In genomic region chr5:24686176-24686575, GRCm38 (mm10) we compare ENCODE assay signal across 8 mouse cellular contexts. TPM values are rescaled to one million over a fixed set of nuclear protein-coding genes. Genes with fewer than 3 reads are reported as not detected.
DNase-seq lines count a peak whose midpoint lies in the region; ATAC-seq and TF ChIP-seq lines count a peak whose summit lies in the region.

No protein-coding gene starts in this region.

- in situ Hi-C loops in CH12.LX (cut with MboI; ENCODE audit: low pct_ligation_motif_present, low pct_unique_long_range_greater_than_20kb, low sequenced_read_pairs), result no loop called here

- no peak for TF ChIP-seq CTCF in CH12.LX (conservative IDR thresholded peaks at IDR 0.05 in 1 of 2, IDR thresholded peaks at IDR 0.05 in 1 of 2; ENCODE audit: low read depth in 2 of 2, low read length in 2 of 2)

- H3K9me3 ChIP-seq in heart, embryonic 12.5 days (replicated peaks), result no peaks in the 10 kb centered on the region
- no peaks in the 10 kb centered on the region for H3K9me3 ChIP-seq in CH12.LX (replicated peaks; ENCODE audit: low read length)
- no peaks in the 10 kb centered on the region for H3K9me3 ChIP-seq in embryonic facial prominence, embryonic 14.5 days (ENCODE audit: control insufficient read depth, low read length)
- no peaks in the 10 kb centered on the region for H3K9me3 ChIP-seq in intestine, embryonic 14.5 days (ENCODE audit: control insufficient read depth, low read length)
- no peaks in the 10 kb centered on the region for H3K9me3 ChIP-seq in midbrain, embryonic 16.5 days (replicated peaks; ENCODE audit: control insufficient read depth, low read length, poor library complexity, severe bottlenecking)

- no peak for ATAC-seq in heart, embryonic 12.5 days (ENCODE audit: insufficient number of reproducible peaks, low FRiP score)
- ATAC-seq in embryonic facial prominence, embryonic 14.5 days (ENCODE audit: low read depth), result no peak
- ATAC-seq in intestine, embryonic 14.5 days (replicated peaks; ENCODE audit: low FRiP score, low TSS enrichment, low read depth), result peak; percentile 4; the same call in 1 of the 2 replicates
- ATAC-seq in midbrain, embryonic 16.5 days, result peak; percentile 7; the same call in 1 of the 2 replicates

- H3K4me1 ChIP-seq in heart, embryonic 12.5 days (replicated peaks), result peaks cover 17% of the 10 kb centered on the region
- H3K4me1 ChIP-seq in CH12.LX (ENCODE audit: control insufficient read depth in 1 of 2, insufficient read depth in 2 of 2), result peaks cover 8 to 12% of the 10 kb centered on the region in 2 experiments
- H3K4me1 ChIP-seq in embryonic facial prominence, embryonic 14.5 days (ENCODE audit: control insufficient read depth, insufficient read depth, low read length), result no peaks in the 10 kb centered on the region
- H3K4me1 ChIP-seq in intestine, embryonic 14.5 days (replicated peaks; ENCODE audit: control insufficient read depth, insufficient read depth, low read length), result peaks cover 10% of the 10 kb centered on the region; the same call in 1 of the 2 replicates
- peaks cover 13% of the 10 kb centered on the region for H3K4me1 ChIP-seq in midbrain, embryonic 16.5 days (ENCODE audit: control insufficient read depth, insufficient read depth, low read length)

- peak overlapping the region; percentile 79 for H3K4me2 ChIP-seq in heart, embryonic 12.5 days
- no peak overlapping the region for H3K4me2 ChIP-seq in CH12.LX (ENCODE audit: insufficient read depth, low read depth, poor library complexity, severe bottlenecking)
- H3K4me2 ChIP-seq in embryonic facial prominence, embryonic 14.5 days (ENCODE audit: low read depth, low read length), result peak overlapping the region; percentile 55
- peak overlapping the region; percentile 60 for H3K4me2 ChIP-seq in intestine, embryonic 14.5 days (ENCODE audit: low read length)
- peak overlapping the region; percentile 82 for H3K4me2 ChIP-seq in midbrain, embryonic 16.5 days (ENCODE audit: low read length)

- under 1% methylated on average over 15 of the region's 15 CpGs for WGBS in heart, embryonic 12.5 days
- under 1% methylated on average over 15 of the region's 15 CpGs for WGBS in embryonic facial prominence, embryonic 14.5 days
- WGBS in intestine, embryonic 14.5 days, result under 1% methylated on average over 15 of the region's 15 CpGs
- WGBS in midbrain, embryonic 16.5 days, result 2% methylated on average over 15 of the region's 15 CpGs

- dilution Hi-C loops in CH12.LX (cut with MboI; ENCODE audit: extremely low pct_ligation_motif_present, extremely low pct_unique_long_range_greater_than_20kb, low sequenced_read_pairs), result no loop called here

- TF ChIP-seq POLR2A in CH12.LX (IDR thresholded peaks at IDR 0.05; ENCODE audit: low read depth, low read length), result no peak

- H3K9ac ChIP-seq in heart, embryonic 12.5 days, result peak overlapping the region; percentile 94
- peak overlapping the region; percentile 91 for H3K9ac ChIP-seq in CH12.LX (ENCODE audit: insufficient read depth, low read depth)
- peak overlapping the region; percentile 91 for H3K9ac ChIP-seq in embryonic facial prominence, embryonic 14.5 days (ENCODE audit: low read depth, low read length)
- H3K9ac ChIP-seq in intestine, embryonic 14.5 days (ENCODE audit: low read length), result peak overlapping the region; percentile 56
- peak overlapping the region; percentile 86 for H3K9ac ChIP-seq in midbrain, embryonic 16.5 days (ENCODE audit: low read depth, low read length)

- TF ChIP-seq RAD21 in CH12.LX (IDR thresholded peaks at IDR 0.05; ENCODE audit: low read depth, low read length), result no peak

- peaks cover 35% of the 10 kb centered on the region for H3K79me2 ChIP-seq in CH12.LX (replicated peaks; ENCODE audit: control insufficient read depth, extremely low read depth, insufficient read depth, poor library complexity, severe bottlenecking)

- intact Hi-C loops in heart, postnatal 25 days (cut with DNase I), result loop anchor here (5.0 kb wide), 1 partner anchor 156 kb away; the partner anchor contains the start of gene Rheb

- peak overlapping the region; percentile 99 for H3K4me3 ChIP-seq in heart, embryonic 12.5 days
- H3K4me3 ChIP-seq in CH12.LX (replicated peaks in 1 of 3; ENCODE audit: low read depth in 2 of 3, low read length in 2 of 3, poor library complexity in 1 of 3), result peak overlapping the region; percentile 67 to 100 (median 98)
- H3K4me3 ChIP-seq in embryonic facial prominence, embryonic 14.5 days (ENCODE audit: low read depth, low read length), result peak overlapping the region; percentile 98
- peak overlapping the region; percentile 76 for H3K4me3 ChIP-seq in intestine, embryonic 14.5 days (ENCODE audit: low read depth, low read length)
- peak overlapping the region; percentile 91 for H3K4me3 ChIP-seq in midbrain, embryonic 16.5 days (ENCODE audit: low read depth, low read length)

- TF ChIP-seq EP300 in CH12.LX (IDR thresholded peaks at IDR 0.05; ENCODE audit: low read length), result no peak; the same call in 1 of the 2 replicates

- DNase-seq in heart, postnatal 25 days (ENCODE audit: low spot score), result no peak
- peak; percentile 79 for DNase-seq in CH12.LX (ENCODE audit: extremely low read depth)
- peak; percentile 51 for DNase-seq in embryonic facial prominence, embryonic 14.5 days (ENCODE audit: low spot score)
- no peak for DNase-seq in intestine, embryonic 14.5 days (ENCODE audit: low spot score)
- no peak for DNase-seq in layer of hippocampus, adult 18-20 months (ENCODE audit: low spot score in 2 of 2)
- DNase-seq in urinary bladder, postnatal 4 days (ENCODE audit: low spot score in 2 of 2), result no peak

- peaks cover 23% of the 10 kb centered on the region for H3K36me3 ChIP-seq in heart, embryonic 12.5 days
- H3K36me3 ChIP-seq in CH12.LX (replicated peaks in 1 of 2; ENCODE audit: control insufficient read depth in 1 of 2, insufficient read depth in 1 of 2, low read length in 1 of 2), result peaks cover 20 to 30% of the 10 kb centered on the region in 2 experiments
- H3K36me3 ChIP-seq in embryonic facial prominence, embryonic 14.5 days (ENCODE audit: control insufficient read depth, insufficient read depth, low read length), result peaks cover 19% of the 10 kb centered on the region
- H3K36me3 ChIP-seq in intestine, embryonic 14.5 days (ENCODE audit: control insufficient read depth, insufficient read depth, low read length), result peaks cover 18% of the 10 kb centered on the region
- peaks cover 12% of the 10 kb centered on the region for H3K36me3 ChIP-seq in midbrain, embryonic 16.5 days (ENCODE audit: control insufficient read depth, insufficient read depth, low read length)

- H3K27me3 ChIP-seq in heart, embryonic 12.5 days (replicated peaks), result no peaks in the 10 kb centered on the region
- no peaks in the 10 kb centered on the region for H3K27me3 ChIP-seq in CH12.LX (replicated peaks)
- H3K27me3 ChIP-seq in embryonic facial prominence, embryonic 14.5 days (replicated peaks; ENCODE audit: control insufficient read depth, insufficient read depth, low read length), result no peaks in the 10 kb centered on the region
- H3K27me3 ChIP-seq in intestine, embryonic 14.5 days (replicated peaks; ENCODE audit: control insufficient read depth, insufficient read depth, low read length), result no peaks in the 10 kb centered on the region
- H3K27me3 ChIP-seq in midbrain, embryonic 16.5 days (ENCODE audit: control insufficient read depth, insufficient read depth, low read depth, low read length), result no peaks in the 10 kb centered on the region

- peak overlapping the region; percentile 97 for H3K27ac ChIP-seq in heart, embryonic 12.5 days (ENCODE audit: poor library complexity, severe bottlenecking)
- H3K27ac ChIP-seq in CH12.LX (ENCODE audit: insufficient read depth, low read depth), result peak overlapping the region; percentile 95
- peak overlapping the region; percentile 94 for H3K27ac ChIP-seq in embryonic facial prominence, embryonic 14.5 days (replicated peaks; ENCODE audit: low read depth, low read length)
- H3K27ac ChIP-seq in intestine, embryonic 14.5 days (ENCODE audit: low read depth), result peak overlapping the region; percentile 68
- peak overlapping the region; percentile 97 for H3K27ac ChIP-seq in midbrain, embryonic 16.5 days (ENCODE audit: low read length)

TF ChIP-seq in CH12.LX, 34 proteins besides CTCF, POLR2A, EP300 and RAD21:
- no peak for TF ChIP-seq ELF1 (IDR thresholded peaks at IDR 0.05; ENCODE audit: low read depth, low read length)
- 0 out of 2 replicates have a peak, but pooled peaks have one; percentile 0 for TF ChIP-seq TCF12 (IDR thresholded peaks at IDR 0.05; ENCODE audit: low read depth, low read length)
- TF ChIP-seq RCOR1 (conservative IDR thresholded peaks at IDR 0.05; ENCODE audit: low read depth, low read length), result 0 out of 2 replicates have a peak, but pooled peaks have one; percentile 12
- TF ChIP-seq SMC3 (IDR thresholded peaks at IDR 0.05; ENCODE audit: low read depth, low read length), result no peak
- TF ChIP-seq ETS1 (conservative IDR thresholded peaks at IDR 0.05; ENCODE audit: low read depth, low read length), result peak; percentile 61
- peak; percentile 73 for TF ChIP-seq IRF4 (IDR thresholded peaks at IDR 0.05; ENCODE audit: low read depth, low read length)
TF ChIP-seq in CH12.LX: peak in this region for 4.

RNA-seq across cellular contexts. Expression of gene Nub1, which starts 0.8 kb away (rescaled TPM):
- 29.5 and 31.9 TPM in 2 replicates for polyA plus RNA-seq in heart, embryonic 12.5 days (2016; fragmentation: Nextera tagmentation; extraction: Ambion mirVana)
- total RNA-seq in heart, postnatal 25 days (2021), result 10 to 100 TPM; 30.0 to 33.6 TPM
- 48.5 and 58.1 TPM in 2 replicates for total RNA-seq in CH12.LX (2012; rRNA removed)
- 66.5 and 69.3 TPM in 2 replicates for total RNA-seq in CH12.LX (2014; rRNA removed)
- polyA plus RNA-seq in CH12.LX (2012; ENCODE audit: insufficient read length, low read depth), result 83.2 and 86.2 TPM in 2 replicates
- 34.8 and 38.1 TPM in 2 replicates for polyA plus RNA-seq in embryonic facial prominence, embryonic 14.5 days (2014; fragmentation: Nextera tagmentation; extraction: Ambion mirVana)
- 34.0 and 36.6 TPM in 2 replicates for polyA plus RNA-seq in intestine, embryonic 14.5 days (2014; fragmentation: Nextera tagmentation; extraction: Ambion mirVana)
- polyA plus RNA-seq in midbrain, embryonic 16.5 days (2015; fragmentation: Nextera tagmentation; extraction: Ambion mirVana), result 48.6 and 49.8 TPM in 2 replicates
- total RNA-seq in layer of hippocampus, adult 18-20 months (2021), result 10 to 100 TPM; 76.0 to 78.0 TPM

RNA-seq across cellular contexts. Expression of gene Wdr86, which starts 44.4 kb away (rescaled TPM):
- 7.9 and 9.3 TPM in 2 replicates for polyA plus RNA-seq in heart, embryonic 12.5 days (2016; fragmentation: Nextera tagmentation; extraction: Ambion mirVana)
- total RNA-seq in heart, postnatal 25 days (2021), result under 1 TPM; 0.44 to 0.59 TPM
- 0.08 TPM in 2 replicates for total RNA-seq in CH12.LX (2012; rRNA removed)
- total RNA-seq in CH12.LX (2014; rRNA removed), result not detected in 2 replicates
- 0.05 and 0.16 TPM in 2 replicates for polyA plus RNA-seq in CH12.LX (2012; ENCODE audit: insufficient read length, low read depth)
- 21.8 and 31.1 TPM in 2 replicates for polyA plus RNA-seq in embryonic facial prominence, embryonic 14.5 days (2014; fragmentation: Nextera tagmentation; extraction: Ambion mirVana)
- 17.6 and 18.7 TPM in 2 replicates for polyA plus RNA-seq in intestine, embryonic 14.5 days (2014; fragmentation: Nextera tagmentation; extraction: Ambion mirVana)
- 4.4 and 5.7 TPM in 2 replicates for polyA plus RNA-seq in midbrain, embryonic 16.5 days (2015; fragmentation: Nextera tagmentation; extraction: Ambion mirVana)
- total RNA-seq in layer of hippocampus, adult 18-20 months (2021), result under 1 TPM; 0.33 to 0.62 TPM

Comparison
In these comparisons a context has a peak if more than half of its experiments do, and no peak if none do; other contexts are left out.
1. ATAC-seq: peak in intestine, embryonic 14.5 days (single experiment) and midbrain, embryonic 16.5 days (single experiment); none in heart, embryonic 12.5 days (single experiment) and embryonic facial prominence, embryonic 14.5 days (single experiment).
2. DNase-seq: peak in CH12.LX (single experiment) and embryonic facial prominence, embryonic 14.5 days (single experiment); none in heart, postnatal 25 days (single experiment), intestine, embryonic 14.5 days (single experiment), layer of hippocampus, adult 18-20 months (0 of 2) and urinary bladder, postnatal 4 days (0 of 2).
3. Peak in every context shown above with its lines, with median percentiles within 50 percentile points of each other: H3K27ac ChIP-seq, H3K4me3 ChIP-seq and H3K9ac ChIP-seq.